In genomic region chr5:123837371-123837770, GRCm38 (mm10) we compare ENCODE assay signal across 24 mouse cellular contexts. TPM values are rescaled to one million over a fixed set of nuclear protein-coding genes. Genes with fewer than 3 reads are reported as not detected.
A peak's percentile ranks its signal among the peaks of the same experiment; 100 is the strongest.
DNase-seq lines count a peak whose midpoint lies in the region; ATAC-seq and TF ChIP-seq lines count a peak whose summit lies in the region.
"Had no signal": no experiment of that assay in that cellular context is flagged by ENCODE, and none has a peak within 500 bp of the region (broad histone marks: within the 10 kb centered on the region; RNA-seq: fewer than 3 reads in every experiment).

No protein-coding gene starts in this region.

- H3K36me3 ChIP-seq in kidney, embryonic 15.5 days: no peaks in the 10 kb centered on the region
- no peaks in the 10 kb centered on the region for H3K36me3 ChIP-seq in limb, embryonic 14.5 days (ENCODE audit: control insufficient read depth, insufficient read depth, low read length)
- no peaks in the 10 kb centered on the region for H3K36me3 ChIP-seq in forebrain, embryonic 11.5 days (ENCODE audit: control insufficient read depth, insufficient read depth, low read length)
- H3K36me3 ChIP-seq: embryonic facial prominence, embryonic 15.5 days; forebrain, embryonic 10.5 days; heart, embryonic 15.5 days; hindbrain, embryonic 15.5 days had no signal

- DNase-seq in cerebellum, adult 2 months: no peak
- no peak for DNase-seq in cerebellum, adult 18-20 months
- DNase-seq in kidney, adult 8-10 months: no peak
- peak; percentile 44 for DNase-seq in 3T3-L1 (ENCODE audit: low read depth, low spot score)
- DNase-seq in limb, embryonic 14.5 days (ENCODE audit: low spot score): no peak
- no peak for DNase-seq in lung, postnatal 25 days (ENCODE audit: low spot score)
- DNase-seq in forebrain, embryonic 11.5 days (ENCODE audit: low spot score): no peak
- DNase-seq: adrenal gland, adult 8-10 months; adrenal gland, postnatal 36 days; cerebellum, adult 9-10 months; cerebellum, postnatal 25 days; gastrocnemius, postnatal 10 days; heart, adult 2 months; heart, postnatal 14 days had no signal

- no peaks in the 10 kb centered on the region for H3K9me3 ChIP-seq in kidney, embryonic 15.5 days (replicated peaks)
- no peaks in the 10 kb centered on the region for H3K9me3 ChIP-seq in limb, embryonic 14.5 days (ENCODE audit: control insufficient read depth, low read length)
- H3K9me3 ChIP-seq in forebrain, embryonic 11.5 days (ENCODE audit: control insufficient read depth, low read length): no peaks in the 10 kb centered on the region
- H3K9me3 ChIP-seq: embryonic facial prominence, embryonic 15.5 days; forebrain, embryonic 10.5 days; heart, embryonic 15.5 days; hindbrain, embryonic 15.5 days had no signal

- 0 out of 2 replicates have a peak overlapping the region, but pooled peaks have one; percentile 47 for H3K27ac ChIP-seq in cerebellum, adult 2 months (ENCODE audit: insufficient read depth, low read length)
- 0 out of 2 replicates have a peak overlapping the region, but pooled peaks have one; percentile 35 for H3K27ac ChIP-seq in kidney, embryonic 15.5 days
- no peak overlapping the region for H3K27ac ChIP-seq in limb, embryonic 14.5 days (replicated peaks; ENCODE audit: low read depth, low read length)
- H3K27ac ChIP-seq in forebrain, embryonic 11.5 days (ENCODE audit: low read depth, low read length): no peak overlapping the region
- H3K27ac ChIP-seq: embryonic facial prominence, embryonic 15.5 days; heart, adult 2 months; heart, embryonic 15.5 days; hindbrain, embryonic 15.5 days had no signal

- H3K4me3 ChIP-seq in cerebellum, adult 2 months (replicated peaks; ENCODE audit: insufficient read depth, low read depth, low read length): no peak overlapping the region
- no peak overlapping the region for H3K4me3 ChIP-seq in kidney, embryonic 15.5 days (replicated peaks)
- no peak overlapping the region for H3K4me3 ChIP-seq in limb, embryonic 14.5 days (replicated peaks; ENCODE audit: low read length)
- no peak overlapping the region for H3K4me3 ChIP-seq in forebrain, embryonic 11.5 days (ENCODE audit: low read depth, low read length)
- H3K4me3 ChIP-seq: embryonic facial prominence, embryonic 15.5 days; erythroblast, embryonic 14.5 days; forebrain, embryonic 10.5 days; heart, adult 2 months; heart, embryonic 15.5 days; hindbrain, embryonic 15.5 days had no signal

- no peaks in the 10 kb centered on the region for H3K27me3 ChIP-seq in cerebellum, adult 2 months (ENCODE audit: control insufficient read depth, insufficient read depth, low read length)
- H3K27me3 ChIP-seq in kidney, embryonic 15.5 days: no peaks in the 10 kb centered on the region
- H3K27me3 ChIP-seq in limb, embryonic 14.5 days (ENCODE audit: control insufficient read depth, insufficient read depth, low read length): no peaks in the 10 kb centered on the region
- H3K27me3 ChIP-seq in forebrain, embryonic 11.5 days (ENCODE audit: control insufficient read depth, insufficient read depth, low read length): no peaks in the 10 kb centered on the region
- H3K27me3 ChIP-seq: embryonic facial prominence, embryonic 15.5 days; heart, embryonic 15.5 days; hindbrain, embryonic 15.5 days; Patski had no signal

- no peak for TF ChIP-seq POLR2A in cerebellum, adult 2 months (IDR thresholded peaks at IDR 0.05; ENCODE audit: borderline replicate concordance, insufficient read depth, low read length)
- TF ChIP-seq POLR2A in limb, embryonic 14.5 days (IDR thresholded peaks at IDR 0.05; ENCODE audit: borderline replicate concordance, extremely low read depth, insufficient read depth, insufficient read length): no peak

- no peaks in the 10 kb centered on the region for H3K4me1 ChIP-seq in cerebellum, adult 2 months (ENCODE audit: control insufficient read depth, insufficient read depth, low read length)
- peaks cover 18% of the 10 kb centered on the region for H3K4me1 ChIP-seq in kidney, embryonic 15.5 days
- no peaks in the 10 kb centered on the region for H3K4me1 ChIP-seq in limb, embryonic 14.5 days (ENCODE audit: control insufficient read depth, insufficient read depth, low read length)
- no peaks in the 10 kb centered on the region for H3K4me1 ChIP-seq in forebrain, embryonic 11.5 days (replicated peaks; ENCODE audit: control insufficient read depth, insufficient read depth, low read length)
- H3K4me1 ChIP-seq: embryonic facial prominence, embryonic 15.5 days; hindbrain, embryonic 15.5 days had no signal

- H3K4me2 ChIP-seq in kidney, embryonic 15.5 days: no peak overlapping the region
- no peak overlapping the region for H3K4me2 ChIP-seq in limb, embryonic 14.5 days (replicated peaks; ENCODE audit: low read depth, low read length, severe bottlenecking)
- no peak overlapping the region for H3K4me2 ChIP-seq in forebrain, embryonic 11.5 days (ENCODE audit: low read depth, low read length, severe bottlenecking)
- H3K4me2 ChIP-seq: embryonic facial prominence, embryonic 15.5 days; heart, embryonic 11.5 days; heart, embryonic 15.5 days; hindbrain, embryonic 15.5 days had no signal

- TF ChIP-seq CTCF in cerebellum, adult 2 months (IDR thresholded peaks at IDR 0.05; ENCODE audit: borderline replicate concordance, insufficient read depth, low read depth, low read length): no peak

- H3K9ac ChIP-seq in kidney, embryonic 15.5 days: no peak overlapping the region
- 0 out of 2 replicates have a peak overlapping the region, but pooled peaks have one; percentile 17 for H3K9ac ChIP-seq in limb, embryonic 14.5 days (ENCODE audit: low read depth, low read length, severe bottlenecking)
- H3K9ac ChIP-seq in forebrain, embryonic 11.5 days (ENCODE audit: low read length): no peak overlapping the region
- H3K9ac ChIP-seq: embryonic facial prominence, embryonic 15.5 days; heart, embryonic 15.5 days; hindbrain, embryonic 15.5 days had no signal

- no peak for ATAC-seq in kidney, embryonic 15.5 days (replicated peaks; ENCODE audit: low FRiP score)
- ATAC-seq in limb, embryonic 14.5 days (ENCODE audit: low FRiP score, low read depth): no peak
- no peak for ATAC-seq in forebrain, embryonic 11.5 days (replicated peaks; ENCODE audit: low FRiP score)
- ATAC-seq: forebrain, embryonic 16.5 days; Patski had no signal

- WGBS in cerebellum, adult 2 months: 54% methylated on average over 4 of the region's 4 CpGs
- WGBS in kidney, embryonic 15.5 days: 43% methylated on average over 4 of the region's 4 CpGs
- 55% methylated on average over 4 of the region's 4 CpGs for WGBS in limb, embryonic 14.5 days
- WGBS in forebrain, embryonic 11.5 days: 51% methylated on average over 4 of the region's 4 CpGs

RNA-seq across cellular contexts. Expression of gene Hcar2, which starts 27.9 kb away (rescaled TPM):
- polyA plus RNA-seq in cerebellum, adult 2 months (2012; rRNA removed): 0.07 and 0.08 TPM in 2 replicates
- 0.10 TPM in 1 of 2 replicates, not detected in the other for polyA plus RNA-seq in kidney, embryonic 15.5 days (2015; fragmentation: Nextera tagmentation; extraction: Ambion mirVana)
- 1.8 and 2.5 TPM in 2 replicates for polyA plus RNA-seq in limb, embryonic 14.5 days (2012; rRNA removed)
- 2.4 and 4.2 TPM in 2 replicates for polyA plus RNA-seq in limb, embryonic 14.5 days (2014; fragmentation: Nextera tagmentation; extraction: Ambion mirVana)
- not detected in 2 replicates for polyA plus RNA-seq in forebrain, embryonic 11.5 days (2014; fragmentation: Nextera tagmentation; extraction: Ambion mirVana)
- polyA plus RNA-seq: C2C12; erythroblast, embryonic 14.5 days; forebrain, embryonic 10.5 days; forebrain, embryonic 16.5 days; heart, embryonic 11.5 days; hindbrain, embryonic 15.5 days; Patski had no signal

RNA-seq across cellular contexts. Expression of gene Hcar1, which starts 42.4 kb away (rescaled TPM):
- polyA plus RNA-seq in cerebellum, adult 2 months (2012; rRNA removed): 0.38 and 0.73 TPM in 2 replicates
- polyA plus RNA-seq in kidney, embryonic 15.5 days (2015; fragmentation: Nextera tagmentation; extraction: Ambion mirVana): 2.0 TPM in 2 replicates
- 0.52 and 0.72 TPM in 2 replicates for polyA plus RNA-seq in limb, embryonic 14.5 days (2012; rRNA removed)
- polyA plus RNA-seq in limb, embryonic 14.5 days (2014; fragmentation: Nextera tagmentation; extraction: Ambion mirVana): 0.21 and 0.30 TPM in 2 replicates
- 0.05 and 0.21 TPM in 2 replicates for polyA plus RNA-seq in forebrain, embryonic 11.5 days (2014; fragmentation: Nextera tagmentation; extraction: Ambion mirVana)
- polyA plus RNA-seq: erythroblast, embryonic 14.5 days; forebrain, embryonic 10.5 days; heart, embryonic 11.5 days; Patski had no signal

Comparison
In these comparisons a context has a peak if more than half of its experiments do, and no peak if none do; other contexts are left out.
1. H3K27ac ChIP-seq: peak in cerebellum, adult 2 months (single experiment) and kidney, embryonic 15.5 days (single experiment); none in limb, embryonic 14.5 days (single experiment) and forebrain, embryonic 11.5 days (single experiment).